Mouse (Mus musculus) spleen, embryonic (tissue): ENCODE results near the gene Aqp7.
"Not testable (repeated sequence)": the region's sequence is repeated elsewhere in the genome, so short reads cannot be mapped to it uniquely, and the experiment has no call there.

Experiments
- CTCF ChIA-PET: fragments of 350-600 bp; sonication (Branson Sonifier 250); formaldehyde crosslinking; loops from one replicate; lab custom pipeline; 2022; lab: Charles Lee

The Aqp7 gene

GRCm38 (mm10) chr4:41047524-41048271 is at the start of gene Aqp7:
Aqp7 (minus strand) TSS chr4:41048139.
- CTCF ChIA-PET: no interaction called here

- CTCF ChIA-PET: no interaction called here
Observed at GRCm38 (mm10) chr4:41097381-41097780, 49.4 kb upstream of the Aqp7 start.

- CTCF ChIA-PET: no interaction called here
Observed at GRCm38 (mm10) chr4:41096794-41097193, 48.9 kb upstream of the Aqp7 start.

- CTCF ChIA-PET: no interaction called here
Observed at GRCm38 (mm10) chr4:41096169-41096568, 48.2 kb upstream of the Aqp7 start.

DNA sequence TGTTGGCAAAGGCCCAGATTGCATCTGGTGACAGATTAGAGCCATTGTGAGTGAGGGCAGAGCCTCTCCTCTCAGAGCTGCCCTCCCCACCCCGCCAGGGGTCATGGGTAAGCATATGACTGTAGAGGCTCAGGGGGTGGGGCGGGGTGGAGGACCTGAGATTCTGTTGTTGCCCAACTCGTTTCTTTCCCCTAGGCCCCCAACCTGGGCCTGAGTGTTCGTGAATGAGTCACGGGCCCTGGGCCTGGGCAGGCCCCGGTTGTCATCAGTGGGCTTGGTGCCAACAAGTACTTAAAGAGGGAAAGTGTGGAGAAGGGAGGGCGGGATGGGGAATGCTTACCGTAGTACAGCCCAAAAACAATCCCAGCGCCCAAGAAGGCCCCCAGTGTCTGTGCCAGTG is 46.4 kb upstream of the Aqp7 start:
- CTCF ChIA-PET: no interaction called here

- CTCF ChIA-PET: no interaction called here
Observed at GRCm38 (mm10) chr4:41092958-41093357, 45.0 kb upstream of the Aqp7 start.

DNA sequence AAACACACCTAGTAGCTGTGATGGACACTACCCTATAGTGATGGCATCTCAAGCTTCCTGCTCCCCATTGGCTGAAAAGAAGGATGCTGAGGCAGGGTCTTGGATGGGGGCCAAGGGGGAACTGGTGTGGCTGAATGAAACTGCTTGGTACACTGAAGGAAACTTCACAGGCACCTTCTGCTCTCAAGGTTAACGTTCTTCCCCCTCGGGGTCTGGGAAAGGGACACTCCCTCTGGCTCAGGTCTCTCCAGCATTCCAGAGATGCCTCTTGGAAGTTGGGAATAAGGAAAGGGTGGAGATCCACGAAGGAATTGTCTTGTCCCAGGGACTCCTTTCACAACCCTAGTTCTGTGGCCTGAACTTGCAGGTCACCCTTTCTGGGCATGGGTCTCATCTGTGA is 43.5 kb upstream of the Aqp7 start:
- CTCF ChIA-PET: no interaction called here

- CTCF ChIA-PET: no interaction called here
Observed at GRCm38 (mm10) chr4:41089705-41090104, 41.8 kb upstream of the Aqp7 start.

DNA sequence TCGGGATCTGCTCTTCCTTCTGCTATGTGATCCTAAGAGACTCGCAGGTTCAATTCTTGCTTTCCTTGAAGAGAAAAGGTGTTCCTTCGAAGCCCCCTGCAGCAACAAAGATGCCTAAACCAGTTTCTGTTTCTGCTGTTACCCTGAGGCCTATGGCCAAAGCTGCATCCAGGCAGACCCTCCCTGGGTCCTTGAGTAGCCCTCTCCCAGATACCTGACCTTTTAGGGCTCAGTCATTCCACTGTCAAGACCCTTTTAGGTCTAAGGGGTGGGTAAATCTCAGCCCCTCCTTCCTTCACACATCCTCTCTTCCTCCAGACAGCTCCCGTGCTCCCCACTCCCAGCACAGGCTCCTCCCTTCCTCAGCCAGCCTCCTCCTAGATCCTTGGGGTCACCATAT is 41.2 kb upstream of the Aqp7 start:
- CTCF ChIA-PET: no interaction called here

DNA sequence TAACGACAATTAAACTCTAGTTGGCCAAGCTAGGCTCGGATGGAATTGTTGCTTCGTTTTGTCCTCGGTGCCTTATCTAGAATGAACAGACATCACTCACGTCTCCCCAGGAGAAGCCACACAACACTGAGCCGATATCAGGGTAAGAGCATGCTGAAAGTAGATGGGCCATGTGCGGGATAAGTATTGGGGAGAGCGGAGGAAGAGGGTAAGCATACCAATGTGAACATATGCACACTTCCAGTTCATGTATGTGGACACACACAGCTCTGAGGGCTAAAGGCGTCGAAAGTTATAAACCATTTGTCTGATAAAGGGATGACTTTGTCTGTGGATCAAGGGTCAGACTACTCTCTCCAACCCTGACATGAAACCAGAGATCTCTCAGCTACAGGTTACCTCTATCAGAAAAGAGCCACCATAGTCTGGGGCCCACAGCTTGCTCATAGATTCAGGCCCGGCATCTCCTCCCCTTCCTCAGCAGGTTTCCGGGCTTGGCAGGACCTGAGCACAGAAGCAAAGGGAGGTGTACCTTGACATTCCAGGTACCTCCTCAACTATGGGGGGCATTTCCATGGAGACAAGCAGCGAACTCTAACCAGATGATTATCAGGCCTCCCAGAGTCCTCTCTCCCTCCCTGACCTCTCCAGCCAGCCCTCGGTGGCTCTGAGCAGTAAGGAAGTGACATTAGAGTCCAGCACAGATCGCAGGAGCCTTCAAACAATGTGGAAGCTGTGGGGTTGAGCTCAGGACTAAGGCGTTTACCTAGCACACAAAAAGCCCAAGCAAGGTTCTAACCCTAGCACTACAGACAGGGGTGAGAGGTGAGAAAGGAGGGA is 39.7 kb upstream of the Aqp7 start:
- CTCF ChIA-PET: interaction anchor here (0.6 kb wide), 1 partner anchor 37 kb away, joined by 3 read pairs; no protein-coding TSS in a partner anchor

DNA sequence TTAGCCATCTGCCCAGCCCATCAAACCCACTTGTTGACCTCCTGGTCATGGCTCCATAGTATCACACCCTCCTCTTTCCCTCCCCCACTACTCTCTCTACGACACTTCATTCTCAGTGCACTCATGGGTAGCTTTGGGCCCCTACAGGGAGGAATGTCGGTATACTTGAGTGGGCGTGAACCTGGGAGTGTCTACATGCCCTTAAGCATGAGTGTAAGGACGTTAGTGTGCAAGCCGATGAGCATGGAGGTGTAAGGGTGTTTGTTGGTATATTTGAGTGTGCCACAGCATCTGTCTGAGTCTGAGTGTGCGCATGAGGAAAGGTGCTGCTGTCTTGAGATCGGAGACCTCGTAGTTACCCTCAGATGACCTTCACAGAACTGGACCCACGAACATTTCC is 39.0 kb upstream of the Aqp7 start:
- CTCF ChIA-PET: interaction anchor here (0.6 kb wide), 1 partner anchor 785 kb away, joined by 8 read pairs; no protein-coding TSS in a partner anchor

- CTCF ChIA-PET: no interaction called here
Observed at GRCm38 (mm10) chr4:41084819-41085218, 36.9 kb upstream of the Aqp7 start.

DNA sequence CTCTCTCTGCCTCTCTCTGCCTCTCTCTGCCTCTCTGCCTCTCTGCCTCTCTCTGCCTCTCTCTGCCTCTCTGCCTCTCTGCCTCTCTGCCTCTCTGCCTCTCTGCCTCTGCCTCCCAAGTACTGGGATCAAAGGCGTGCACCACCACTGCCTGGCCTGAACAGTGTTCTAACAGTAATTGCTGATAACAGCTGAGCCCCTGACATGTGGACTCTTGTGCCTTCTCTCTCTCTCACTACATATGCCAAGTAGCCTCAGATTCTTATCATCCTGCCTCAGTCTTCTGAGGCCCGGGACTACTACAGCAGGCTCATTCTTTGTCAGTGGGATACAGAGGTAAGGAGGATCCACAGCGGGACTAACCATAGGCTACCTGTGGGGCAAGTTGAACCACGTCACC is 34.9 kb upstream of the Aqp7 start:
- CTCF ChIA-PET: not testable (repeated sequence)

GRCm38 (mm10) chr4:41081733-41082132 is 33.8 kb upstream of the Aqp7 start:
- CTCF ChIA-PET: no interaction called here

- CTCF ChIA-PET: no interaction called here
Observed at GRCm38 (mm10) chr4:41078726-41079125, 30.8 kb upstream of the Aqp7 start.

DNA sequence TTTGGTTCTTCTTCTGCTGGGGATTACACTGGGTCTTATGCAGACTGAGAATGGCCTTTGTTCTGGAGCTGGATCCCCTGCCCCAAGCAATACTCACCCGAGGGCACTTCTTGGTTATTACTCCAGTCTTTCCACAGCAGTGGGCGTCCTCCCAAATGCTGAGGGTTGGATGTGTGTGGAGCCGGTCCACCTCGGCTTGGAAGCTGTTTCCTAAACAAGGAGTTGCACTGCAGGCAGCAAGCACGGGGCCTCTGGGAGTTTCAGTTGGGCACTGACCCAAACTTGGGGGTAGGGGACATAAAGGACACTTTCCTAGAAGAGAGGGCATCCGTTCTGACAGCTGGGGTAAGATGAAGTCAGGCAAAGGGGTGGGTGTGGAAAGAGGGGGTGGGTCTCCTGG is 26.5 kb upstream of the Aqp7 start:
- CTCF ChIA-PET: interaction anchor here (0.6 kb wide), 1 partner anchor 402 kb away, joined by 9 read pairs; no protein-coding TSS in a partner anchor

DNA sequence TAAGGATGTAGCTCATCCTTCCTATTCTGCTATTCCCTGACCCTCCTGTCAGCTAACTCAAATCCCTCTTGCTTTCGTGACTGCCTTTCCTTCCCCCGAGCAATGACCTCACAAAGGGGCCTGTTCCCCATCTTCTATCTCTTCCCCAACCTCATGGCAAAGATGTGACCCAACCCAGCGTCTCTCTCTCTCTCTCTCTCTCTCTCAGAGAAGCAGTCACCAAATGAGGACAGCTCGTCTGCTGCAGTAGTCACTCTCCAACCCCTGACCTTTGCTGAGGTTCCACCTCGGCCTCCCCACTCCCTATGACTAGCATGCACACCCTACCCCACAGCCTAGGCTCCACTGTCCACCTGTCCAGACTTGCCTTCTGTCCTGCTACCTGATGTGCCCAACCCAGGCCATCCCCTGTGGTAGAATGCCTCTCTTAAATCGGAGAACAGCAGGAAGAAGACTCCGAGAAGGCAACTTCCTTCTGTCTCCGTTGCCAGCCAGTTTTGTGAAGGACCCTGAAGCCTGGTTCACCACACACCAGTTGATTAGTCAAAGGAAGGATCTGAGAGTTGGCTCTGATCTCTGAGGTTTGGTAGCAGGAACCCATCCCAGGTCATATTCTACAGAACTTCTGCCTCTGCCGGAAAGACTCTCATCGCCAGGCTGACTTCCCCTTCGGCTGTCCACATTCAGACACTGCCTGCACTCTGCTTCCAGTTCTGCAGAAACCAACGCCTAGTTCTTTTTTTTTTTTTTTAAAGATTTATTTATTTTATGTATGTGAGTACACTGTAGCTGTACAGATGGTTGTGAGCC is 25.3 kb upstream of the Aqp7 start:
- CTCF ChIA-PET: no interaction called here

- CTCF ChIA-PET: no interaction called here
Observed at GRCm38 (mm10) chr4:41071500-41072429, 23.8 kb upstream of the Aqp7 start.

DNA sequence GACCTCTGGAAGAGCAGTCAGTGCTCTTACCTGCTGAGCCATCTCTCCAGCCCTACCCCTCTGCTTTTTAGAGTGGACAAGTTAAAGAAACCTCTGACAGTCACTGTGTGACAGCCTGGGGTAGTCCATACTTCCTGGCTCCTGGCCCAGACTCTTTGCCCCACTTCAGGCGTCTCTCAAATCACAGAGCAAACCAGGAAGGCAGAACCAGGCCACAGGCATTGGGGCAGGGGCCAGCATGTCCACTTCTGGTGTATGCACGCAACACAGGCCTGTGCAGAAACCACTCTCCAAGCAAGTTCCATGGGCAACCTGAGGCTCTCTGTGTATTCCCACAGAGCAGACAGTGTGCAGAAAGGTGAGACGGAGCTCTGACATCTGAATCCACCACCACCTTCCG is 17.3 kb upstream of the Aqp7 start:
- CTCF ChIA-PET: no interaction called here

- CTCF ChIA-PET: no interaction called here
Observed at GRCm38 (mm10) chr4:41063894-41064673, 16.1 kb upstream of the Aqp7 start.
